Mouse (Mus musculus) heart, embryonic 10.5 days (tissue): Measurements from ENCODE around the gene Rab5b. TPM values are rescaled to one million over a fixed set of nuclear protein-coding genes. Genes with fewer than 3 reads are reported as not detected.
A peak's percentile ranks its signal among the peaks of the same experiment; 100 is the strongest.
"Not testable (repeated sequence)": the region's sequence is repeated elsewhere in the genome, so short reads cannot be mapped to it uniquely, and the experiment has no call there.

Experiments used
- DNase-seq: peaks from one replicate; pipeline ENCODE4 v3.0.0-alpha.2; 2017; ENCODE audit warnings: low spot score
- H3K27ac ChIP-seq: fragments of 300-500 bp; sonication (generic); 2 replicates; pipeline ENCODE4 v1.5.1; 2016; ENCODE audit warnings: mild to moderate bottlenecking
- H3K27me3 ChIP-seq: fragments of 300-500 bp; sonication (generic); 2 replicates; pipeline ENCODE4 v1.6.1; 2016; ENCODE audit warnings: mild to moderate bottlenecking; ENCODE audit not compliant: poor library complexity, insufficient read depth, severe bottlenecking
- H3K36me3 ChIP-seq: fragments of 300-500 bp; sonication (generic); 2 replicates; pipeline ENCODE4 v1.6.1; 2016; ENCODE audit warnings: mild to moderate bottlenecking, moderate library complexity
- H3K4me1 ChIP-seq: fragments of 300-500 bp; sonication (generic); 2 replicates; pipeline ENCODE4 v1.6.1; 2016; ENCODE audit warnings: mild to moderate bottlenecking
- H3K4me3 ChIP-seq: fragments of 300-500 bp; sonication (generic); 2 replicates; pipeline ENCODE4 v1.5.1; 2016; ENCODE audit warnings: mild to moderate bottlenecking, moderate library complexity
- H3K9me3 ChIP-seq: fragments of 300-500 bp; sonication (generic); 2 replicates; pipeline ENCODE4 v1.6.1; 2016; ENCODE audit warnings: mild to moderate bottlenecking, moderate library complexity
- WGBS: fragments of 180-500 bp; shearing (Covaris S2); methylation state at CpG from one replicate; pipeline ENCODE4 v1.1.7; 2016; 5-methylcytosine and 5-hydroxymethylcytosine counted together
- polyA plus RNA-seq: library from polyadenylated mRNA; unstranded; fragments of >200 nt; fragmentation: Nextera tagmentation; extraction: Ambion mirVana; gene quantifications from 2 replicates; pipeline ENCODE4 v1.2.1, GENCODE M21; 2016

The Rab5b gene
- polyA plus RNA-seq, 1 experiment from 2014 or later = 66.2 TPM

GRCm38 (mm10) chr10:128715559-128716537, 19.8 kb upstream of the Rab5b start:
- Histone ChIP-seq H3K9me3 (no peaks in the 10 kb centered on the region), H3K4me1 (no peaks in the 10 kb centered on the region), H3K4me3 (no peak overlapping the region), H3K36me3 (no peaks in the 10 kb centered on the region), H3K27ac (no peak overlapping the region), H3K27me3 (0 out of 2 replicates have a peak, but pooled peaks cover 10% of the 10 kb centered on the region)
- WGBS = 80% methylated on average over 19 of the region's 19 CpGs
- DNase-seq = no peak

- H3K27me3 ChIP-seq, H3K9me3 ChIP-seq, DNase-seq, H3K27ac ChIP-seq, H3K36me3 ChIP-seq, H3K4me3 ChIP-seq, H3K4me1 ChIP-seq: not testable (repeated sequence)
- 91% methylated on average over 7 of the region's 7 CpGs for WGBS
Measured at GRCm38 (mm10) chr10:128711318-128711717, 15.3 kb upstream of the Rab5b start.

- DNase-seq = no peak
- Histone ChIP-seq H3K4me1 (peaks cover 19% of the 10 kb centered on the region), H3K36me3 (peaks cover 28% of the 10 kb centered on the region), H3K4me3 (peak overlapping the region; percentile 82), H3K27ac (peak overlapping the region; percentile 95), H3K9me3 (no peaks in the 10 kb centered on the region), H3K27me3 (no peaks in the 10 kb centered on the region)
- 15% methylated on average over 11 of the region's 11 CpGs for WGBS
Measured at GRCm38 (mm10) chr10:128705317-128705693, 9.2 kb upstream of the Rab5b start.

GRCm38 (mm10) chr10:128704491-128705316, 8.6 kb upstream of the Rab5b start, which contains the start of gene Cdk2:
Gene Cdk2 (minus strand): TSS chr10:128705031.
- Histone ChIP-seq H3K27ac (peak within 1 kb of the TSS; percentile 95), H3K9me3 (no peaks in the 10 kb centered on the region), H3K4me3 (peak within 1 kb of the TSS; percentile 82), H3K4me1 (peaks cover 23% of the 10 kb centered on the region), H3K36me3 (peaks cover 34% of the 10 kb centered on the region), H3K27me3 (no peaks in the 10 kb centered on the region)
- WGBS = under 1% methylated on average over 62 of the region's 62 CpGs
- peak; percentile 98 for DNase-seq

- no peak for DNase-seq
- Histone ChIP-seq H3K4me1 (peaks cover 31% of the 10 kb centered on the region), H3K27ac (peak within 1 kb of the TSS; percentile 95), H3K27me3 (no peaks in the 10 kb centered on the region), H3K4me3 (peak within 1 kb of the TSS; percentile 82), H3K36me3 (peaks cover 42% of the 10 kb centered on the region), H3K9me3 (no peaks in the 10 kb centered on the region)
- 26% methylated on average over 4 of the region's 4 CpGs for WGBS
Measured at GRCm38 (mm10) chr10:128703895-128704294, 7.8 kb upstream of the Rab5b start, which contains the start of gene Pmel. Gene Pmel (plus strand): TSS chr10:128704195.

- H3K4me1 ChIP-seq = peaks cover 33% of the 10 kb centered on the region
- no peaks in the 10 kb centered on the region for H3K27me3 ChIP-seq
- 73% methylated on average over 6 of the region's 6 CpGs for WGBS
- H3K36me3 ChIP-seq = peaks cover 53% of the 10 kb centered on the region
- DNase-seq = no peak
- no peak overlapping the region for H3K27ac ChIP-seq
- no peaks in the 10 kb centered on the region for H3K9me3 ChIP-seq
- H3K4me3 ChIP-seq = no peak overlapping the region
Measured at GRCm38 (mm10) chr10:128702328-128703007, 6.4 kb upstream of the Rab5b start.

- H3K9me3 ChIP-seq = no peaks in the 10 kb centered on the region
- peaks cover 32% of the 10 kb centered on the region for H3K4me1 ChIP-seq
- 95% methylated on average over 5 of the region's 5 CpGs for WGBS
- no peak overlapping the region for H3K4me3 ChIP-seq
- no peak for DNase-seq
- H3K27me3 ChIP-seq = no peaks in the 10 kb centered on the region
- H3K27ac ChIP-seq = no peak overlapping the region
- H3K36me3 ChIP-seq = peaks cover 56% of the 10 kb centered on the region
Measured at GRCm38 (mm10) chr10:128700712-128701111, 4.6 kb upstream of the Rab5b start.

GRCm38 (mm10) chr10:128699611-128700010, 3.5 kb upstream of the Rab5b start:
- peak overlapping the region; percentile 53; the same call in 1 of the 2 replicates for H3K27ac ChIP-seq
- H3K36me3 ChIP-seq = peaks cover 56% of the 10 kb centered on the region
- DNase-seq = no peak

GRCm38 (mm10) chr10:128699006-128699405, 2.9 kb upstream of the Rab5b start:
- H3K27ac ChIP-seq = peak overlapping the region; percentile 53; the same call in 1 of the 2 replicates
- 88% methylated on average over 5 of the region's 5 CpGs for WGBS
- no peaks in the 10 kb centered on the region for H3K27me3 ChIP-seq
- no peaks in the 10 kb centered on the region for H3K9me3 ChIP-seq
- peaks cover 56% of the 10 kb centered on the region for H3K36me3 ChIP-seq
- H3K4me1 ChIP-seq = peaks cover 35% of the 10 kb centered on the region
- no peak for DNase-seq
- 0 out of 2 replicates have a peak overlapping the region, but pooled peaks have one; percentile 0 for H3K4me3 ChIP-seq

More at GRCm38 (mm10) chr10:128699611-128700010, 3.5 kb upstream of the Rab5b start:
- WGBS = 49% methylated on average over 11 of the region's 11 CpGs
- no peaks in the 10 kb centered on the region for H3K9me3 ChIP-seq
- H3K4me1 ChIP-seq = peaks cover 31% of the 10 kb centered on the region
- 0 out of 2 replicates have a peak overlapping the region, but pooled peaks have one; percentile 0 for H3K4me3 ChIP-seq
- H3K27me3 ChIP-seq = no peaks in the 10 kb centered on the region

GRCm38 (mm10) chr10:128697072-128697725, 1.1 kb upstream of the Rab5b start:
- Histone ChIP-seq H3K36me3 (peaks cover 47% of the 10 kb centered on the region), H3K9me3 (no peaks in the 10 kb centered on the region), H3K4me3 (no peak overlapping the region; the same call in 1 of the 2 replicates), H3K4me1 (peaks cover 25% of the 10 kb centered on the region), H3K27me3 (no peaks in the 10 kb centered on the region), H3K27ac (0 out of 2 replicates have a peak overlapping the region, but pooled peaks have one; percentile 83)
- WGBS = 86% methylated on average over 6 of the region's 6 CpGs
- no peak for DNase-seq

- Histone ChIP-seq H3K27ac (peak overlapping the region; percentile 97), H3K9me3 (no peaks in the 10 kb centered on the region), H3K27me3 (no peaks in the 10 kb centered on the region), H3K4me3 (peak overlapping the region; percentile 89), H3K36me3 (peaks cover 30% of the 10 kb centered on the region), H3K4me1 (peaks cover 25% of the 10 kb centered on the region)
- DNase-seq = no peak
- WGBS = 1% methylated on average over 22 of the region's 22 CpGs
Measured at GRCm38 (mm10) chr10:128695411-128695991, 563 bp downstream of the Rab5b start.
